8 mouse cellular contexts compared by ENCODE assay signal in the genomic region with DNA sequence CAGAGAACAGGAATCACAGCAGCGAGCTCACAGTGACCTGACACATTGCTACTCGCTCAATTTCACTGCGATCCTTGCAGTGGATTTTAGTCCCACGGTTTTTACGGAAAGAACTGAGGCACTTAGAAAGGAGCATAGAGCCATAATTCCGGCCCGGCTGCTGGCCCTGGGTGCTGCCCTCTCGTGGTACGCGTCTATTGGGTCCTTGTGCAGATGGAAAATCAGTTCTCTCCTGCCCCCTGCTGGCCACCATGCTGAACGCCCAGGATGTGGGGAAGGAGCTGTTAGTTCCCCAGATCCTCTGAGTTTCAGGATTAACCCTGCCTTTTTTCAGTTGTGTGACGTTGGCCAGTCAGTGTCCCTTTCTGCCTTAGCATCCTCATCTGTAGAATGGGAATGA. TPM values are rescaled to one million over a fixed set of nuclear protein-coding genes. Genes with fewer than 3 reads are reported as not detected.
DNase-seq lines count a peak whose midpoint lies in the region; ATAC-seq and TF ChIP-seq lines count a peak whose summit lies in the region.

No protein-coding gene starts in this region.

- intact Hi-C loops in heart, postnatal 14 days (cut with DNase I) = loop anchor here (1.0 to 5.0 kb wide), 2 partner anchors 62 to 131 kb away; no protein-coding TSS in a partner anchor

- H3K4me1 ChIP-seq in G1E (ENCODE audit: insufficient read depth, low read depth, low read length) = peaks cover 32% of the 10 kb centered on the region
- peaks cover 9% of the 10 kb centered on the region for H3K4me1 ChIP-seq in forebrain, embryonic 14.5 days (ENCODE audit: control insufficient read depth, insufficient read depth, low read length)
- H3K4me1 ChIP-seq in lung, adult 2 months (ENCODE audit: control insufficient read depth, insufficient read depth, low read length) = peaks cover 3% of the 10 kb centered on the region; the same call in 1 of the 2 replicates
- peaks cover 34% of the 10 kb centered on the region for H3K4me1 ChIP-seq in neural tube, embryonic 15.5 days

- DNase-seq in G1E (ENCODE audit: low spot score) = peak; percentile 79
- peak; percentile 91 for DNase-seq in cerebellum, adult 11 months
- peak; percentile 93 for DNase-seq in forebrain, embryonic 14.5 days (ENCODE audit: low spot score)
- DNase-seq in heart, postnatal 14 days = peak; percentile 93 to 95
- peak; percentile 88 to 97 for DNase-seq in layer of hippocampus, adult 18-20 months (ENCODE audit: low spot score in 2 of 2)
- DNase-seq in lung, adult 2 months = peak; percentile 88
- peak; percentile 97 for DNase-seq in testis, postnatal 10 days (ENCODE audit: low spot score)

- no peak overlapping the region for H3K4me3 ChIP-seq in G1E (ENCODE audit: low read depth, low read length)
- H3K4me3 ChIP-seq in forebrain, embryonic 14.5 days (ENCODE audit: low read depth, low read length) = no peak overlapping the region
- peak overlapping the region; percentile 15 for H3K4me3 ChIP-seq in lung, adult 2 months (replicated peaks; ENCODE audit: extremely low read depth, low read depth, low read length)
- H3K4me3 ChIP-seq in neural tube, embryonic 15.5 days (replicated peaks) = no peak overlapping the region

- no peaks in the 10 kb centered on the region for H3K9me3 ChIP-seq in G1E (replicated peaks)
- H3K9me3 ChIP-seq in forebrain, embryonic 14.5 days (replicated peaks; ENCODE audit: control insufficient read depth, low read length) = no peaks in the 10 kb centered on the region
- no peaks in the 10 kb centered on the region for H3K9me3 ChIP-seq in neural tube, embryonic 15.5 days (replicated peaks)

- WGBS in forebrain, embryonic 14.5 days = 3% methylated on average over 12 of the region's 12 CpGs
- 1% methylated on average over 12 of the region's 12 CpGs for WGBS in lung, adult 2 months
- WGBS in neural tube, embryonic 15.5 days = 3% methylated on average over 12 of the region's 12 CpGs

- H3K36me3 ChIP-seq in G1E (replicated peaks) = peaks cover 6% of the 10 kb centered on the region
- peaks cover 71% of the 10 kb centered on the region for H3K36me3 ChIP-seq in forebrain, embryonic 14.5 days (ENCODE audit: control insufficient read depth, insufficient read depth, low read length)
- H3K36me3 ChIP-seq in neural tube, embryonic 15.5 days = peaks cover 43% of the 10 kb centered on the region

- peak; percentile 90 for TF ChIP-seq CTCF in G1E (IDR thresholded peaks at IDR 0.05; ENCODE audit: low read depth, low read length)
- TF ChIP-seq CTCF in lung, adult 2 months (IDR thresholded peaks at IDR 0.05; ENCODE audit: insufficient read depth, low read length) = peak; percentile 100

- peaks cover 34% of the 10 kb centered on the region for H3K27me3 ChIP-seq in G1E (ENCODE audit: insufficient read depth, low read length)
- 0 out of 2 replicates have a peak, but pooled peaks cover 2% of the 10 kb centered on the region for H3K27me3 ChIP-seq in forebrain, embryonic 14.5 days (replicated peaks; ENCODE audit: control insufficient read depth, insufficient read depth, low read length)
- H3K27me3 ChIP-seq in neural tube, embryonic 15.5 days (replicated peaks) = no peaks in the 10 kb centered on the region; the same call in 1 of the 2 replicates

- no peak overlapping the region for H3K9ac ChIP-seq in forebrain, embryonic 14.5 days (ENCODE audit: low read length)
- no peak overlapping the region for H3K9ac ChIP-seq in neural tube, embryonic 15.5 days (replicated peaks)

- TF ChIP-seq POLR2A in lung, adult 2 months (IDR thresholded peaks at IDR 0.05; ENCODE audit: borderline replicate concordance, extremely low read depth, low read depth, low read length) = 0 out of 2 replicates have a peak, but pooled peaks have one; percentile 15

- no peak overlapping the region for H3K27ac ChIP-seq in forebrain, embryonic 14.5 days (ENCODE audit: low read depth, low read length)
- H3K27ac ChIP-seq in neural tube, embryonic 15.5 days (replicated peaks) = no peak overlapping the region

- peak; percentile 54 for ATAC-seq in G1E (ENCODE audit: extremely low read depth, insufficient number of reproducible peaks, low FRiP score, poor library complexity, severe bottlenecking)
- ATAC-seq in forebrain, embryonic 14.5 days = peak; percentile 67
- peak; percentile 67 for ATAC-seq in neural tube, embryonic 15.5 days (ENCODE audit: low FRiP score)

- no peak overlapping the region for H3K4me2 ChIP-seq in forebrain, embryonic 14.5 days (ENCODE audit: low read length)
- peak overlapping the region; percentile 1; the same call in 1 of the 2 replicates for H3K4me2 ChIP-seq in neural tube, embryonic 15.5 days

RNA-seq across cellular contexts. Expression of a gene that starts 13.0 kb away (rescaled TPM):
- 14.5 and 18.5 TPM in 2 replicates for total RNA-seq in G1E (2014; fragmentation: Nextera tagmentation)
- total RNA-seq in G1E (2017) = 40.9 and 47.6 TPM in 2 replicates
- 85.5 and 121 TPM in 2 replicates for polyA plus RNA-seq in G1E (2012)
- 286 TPM in 2 replicates for polyA plus RNA-seq in forebrain, embryonic 14.5 days (2014; fragmentation: Nextera tagmentation; extraction: Ambion mirVana)
- 10 to 100 TPM; 73.9 to 77.1 TPM for total RNA-seq in heart, postnatal 14 days (2021)
- 100 to 1,000 TPM; 135 to 155 TPM for total RNA-seq in layer of hippocampus, adult 18-20 months (2021)
- 42.6 and 57.7 TPM in 2 replicates for polyA plus RNA-seq in lung, adult 2 months (2012; rRNA removed)
- 211 and 253 TPM in 2 replicates for polyA plus RNA-seq in neural tube, embryonic 15.5 days (2015; fragmentation: Nextera tagmentation; extraction: Ambion mirVana)

RNA-seq across cellular contexts. Expression of a gene that starts 16.9 kb away (rescaled TPM):
- total RNA-seq in G1E (2014; fragmentation: Nextera tagmentation) (not detected in 2 replicates), G1E (2017) (0.05 and 0.35 TPM in 2 replicates)
- not detected in 2 replicates for polyA plus RNA-seq in G1E (2012)
- 4.0 and 5.4 TPM in 2 replicates for polyA plus RNA-seq in forebrain, embryonic 14.5 days (2014; fragmentation: Nextera tagmentation; extraction: Ambion mirVana)
- total RNA-seq in heart, postnatal 14 days (2021) = not detected
- total RNA-seq in layer of hippocampus, adult 18-20 months (2021) = 1 to 10 TPM; 8.1 to 8.9 TPM
- polyA plus RNA-seq in lung, adult 2 months (2012; rRNA removed) = 5.5 and 19.3 TPM in 2 replicates
- 7.1 and 8.6 TPM in 2 replicates for polyA plus RNA-seq in neural tube, embryonic 15.5 days (2015; fragmentation: Nextera tagmentation; extraction: Ambion mirVana)

RNA-seq across cellular contexts. Expression of a gene that starts 17.8 kb away (rescaled TPM):
- 1.1 TPM in 1 of 2 replicates, not detected in the other for total RNA-seq in G1E (2014; fragmentation: Nextera tagmentation)
- not detected in 2 replicates for total RNA-seq in G1E (2017)
- 0.03 TPM in 2 replicates for polyA plus RNA-seq in G1E (2012)
- polyA plus RNA-seq in forebrain, embryonic 14.5 days (2014; fragmentation: Nextera tagmentation; extraction: Ambion mirVana) = 11.8 and 18.4 TPM in 2 replicates
- under 1 TPM in 1 of 2 experiments, not detected in 1; 0.12 TPM for total RNA-seq in heart, postnatal 14 days (2021)
- total RNA-seq in layer of hippocampus, adult 18-20 months (2021) = 100 to 1,000 TPM; 274 to 289 TPM
- 0.70 and 1.5 TPM in 2 replicates for polyA plus RNA-seq in lung, adult 2 months (2012; rRNA removed)
- polyA plus RNA-seq in neural tube, embryonic 15.5 days (2015; fragmentation: Nextera tagmentation; extraction: Ambion mirVana) = 19.3 and 26.0 TPM in 2 replicates

RNA-seq across cellular contexts. Expression of a gene that starts 23.2 kb away (rescaled TPM):
- total RNA-seq in G1E (2014; fragmentation: Nextera tagmentation) (0.30 TPM in 1 of 2 replicates, not detected in the other), G1E (2017) (0.23 and 0.33 TPM in 2 replicates)
- polyA plus RNA-seq in G1E (2012) = 0.39 and 0.57 TPM in 2 replicates
- polyA plus RNA-seq in forebrain, embryonic 14.5 days (2014; fragmentation: Nextera tagmentation; extraction: Ambion mirVana) = 0.41 and 0.78 TPM in 2 replicates
- under 1 TPM; 0.74 to 1.00 TPM for total RNA-seq in heart, postnatal 14 days (2021)
- total RNA-seq in layer of hippocampus, adult 18-20 months (2021) = 1 to 10 TPM; 1.4 to 2.4 TPM
- 0.43 and 0.49 TPM in 2 replicates for polyA plus RNA-seq in lung, adult 2 months (2012; rRNA removed)
- 1.4 and 1.7 TPM in 2 replicates for polyA plus RNA-seq in neural tube, embryonic 15.5 days (2015; fragmentation: Nextera tagmentation; extraction: Ambion mirVana)

RNA-seq across cellular contexts. Expression of a gene that starts 29.4 kb away (rescaled TPM):
- total RNA-seq in G1E (2014; fragmentation: Nextera tagmentation) (10.2 and 16.9 TPM in 2 replicates), G1E (2017) (20.6 and 21.9 TPM in 2 replicates)
- 62.9 and 72.8 TPM in 2 replicates for polyA plus RNA-seq in G1E (2012)
- 45.2 and 46.7 TPM in 2 replicates for polyA plus RNA-seq in forebrain, embryonic 14.5 days (2014; fragmentation: Nextera tagmentation; extraction: Ambion mirVana)
- total RNA-seq in heart, postnatal 14 days (2021) = 10 to 100 TPM in 1 of 2 experiments, 1 to 10 TPM in 1; 8.6 to 12.5 TPM
- total RNA-seq in layer of hippocampus, adult 18-20 months (2021) = 10 to 100 TPM; 20.6 to 22.5 TPM
- 7.9 and 11.8 TPM in 2 replicates for polyA plus RNA-seq in lung, adult 2 months (2012; rRNA removed)
- 40.7 and 48.9 TPM in 2 replicates for polyA plus RNA-seq in neural tube, embryonic 15.5 days (2015; fragmentation: Nextera tagmentation; extraction: Ambion mirVana)
